Mouse (Mus musculus): ENCODE measurements around the gene Kank1. TPM values are rescaled to one million over a fixed set of nuclear protein-coding genes. Genes with fewer than 3 reads are reported as not detected.

Kank1 gene
- polyA plus RNA-seq, 1 experiment, result 6.3 TPM

- Histone ChIP-seq H3K4me1 (ENCODE audit: control insufficient read depth, insufficient read depth, insufficient read length, low read length) (no peaks in the 10 kb centered on the region), H3K36me3 (ENCODE audit: control insufficient read depth, insufficient read depth, low read length) (no peaks in the 10 kb centered on the region), H3K4me3 (ENCODE audit: low read depth, low read length) (no peak overlapping the region), H3K27me3 (ENCODE audit: control insufficient read depth, insufficient read depth, low read length) (no peaks in the 10 kb centered on the region), H3K27ac (ENCODE audit: insufficient read depth, low read depth, low read length) (no peak overlapping the region)
- TF ChIP-seq CTCF (IDR thresholded peaks at IDR 0.05; ENCODE audit: extremely low read depth, insufficient read length, insufficient replicate concordance, low read depth, low read length) (no peak), POLR2A (IDR thresholded peaks at IDR 0.05; ENCODE audit: low read depth, low read length) (no peak)
- 62% methylated on average over 12 of the region's 12 CpGs for WGBS
Observed at GRCm38 (mm10) chr19:25308763-25309162, 72.0 kb downstream of the Kank1 start.

- no peak overlapping the region for H3K27ac ChIP-seq (ENCODE audit: insufficient read depth, low read depth, low read length)
- no peak for TF ChIP-seq POLR2A (IDR thresholded peaks at IDR 0.05; ENCODE audit: low read depth, low read length)
- TF ChIP-seq CTCF (IDR thresholded peaks at IDR 0.05; ENCODE audit: extremely low read depth, insufficient read length, insufficient replicate concordance, low read depth, low read length), result no peak
- WGBS, result 72% methylated on average over 5 of the region's 5 CpGs
Observed at GRCm38 (mm10) chr19:25310989-25311388, 74.2 kb downstream of the Kank1 start.

GRCm38 (mm10) chr19:25311626-25312025 is 74.9 kb downstream of the Kank1 start:
- H3K4me1 ChIP-seq (ENCODE audit: control insufficient read depth, insufficient read depth, insufficient read length, low read length), result no peaks in the 10 kb centered on the region
- 72% methylated on average over 7 of the region's 7 CpGs for WGBS

More at GRCm38 (mm10) chr19:25310989-25311388, 74.2 kb downstream of the Kank1 start:
- no peak overlapping the region for H3K4me3 ChIP-seq (ENCODE audit: low read depth, low read length)
- H3K27me3 ChIP-seq (ENCODE audit: control insufficient read depth, insufficient read depth, low read length), result no peaks in the 10 kb centered on the region
- H3K4me1 ChIP-seq (ENCODE audit: control insufficient read depth, insufficient read depth, insufficient read length, low read length), result no peaks in the 10 kb centered on the region
- no peaks in the 10 kb centered on the region for H3K36me3 ChIP-seq (ENCODE audit: control insufficient read depth, insufficient read depth, low read length)

GRCm38 (mm10) chr19:25315458-25315889 is 78.7 kb downstream of the Kank1 start:
- TF ChIP-seq POLR2A (IDR thresholded peaks at IDR 0.05; ENCODE audit: low read depth, low read length), result no peak
- no peak for TF ChIP-seq CTCF (IDR thresholded peaks at IDR 0.05; ENCODE audit: extremely low read depth, insufficient read length, insufficient replicate concordance, low read depth, low read length)
- H3K36me3 ChIP-seq (ENCODE audit: control insufficient read depth, insufficient read depth, low read length), result no peaks in the 10 kb centered on the region
- H3K27me3 ChIP-seq (ENCODE audit: control insufficient read depth, insufficient read depth, low read length), result no peaks in the 10 kb centered on the region
- H3K4me3 ChIP-seq (ENCODE audit: low read depth, low read length), result no peak overlapping the region
- H3K27ac ChIP-seq (ENCODE audit: insufficient read depth, low read depth, low read length), result no peak overlapping the region
- H3K4me1 ChIP-seq (ENCODE audit: control insufficient read depth, insufficient read depth, insufficient read length, low read length), result no peaks in the 10 kb centered on the region
- 43% methylated on average over 14 of the region's 14 CpGs for WGBS

More at GRCm38 (mm10) chr19:25311626-25312025, 74.9 kb downstream of the Kank1 start:
- Histone ChIP-seq H3K27ac (ENCODE audit: insufficient read depth, low read depth, low read length) (no peak overlapping the region), H3K27me3 (ENCODE audit: control insufficient read depth, insufficient read depth, low read length) (no peaks in the 10 kb centered on the region), H3K4me3 (ENCODE audit: low read depth, low read length) (no peak overlapping the region), H3K36me3 (ENCODE audit: control insufficient read depth, insufficient read depth, low read length) (no peaks in the 10 kb centered on the region)
- no peak for TF ChIP-seq CTCF (IDR thresholded peaks at IDR 0.05; ENCODE audit: extremely low read depth, insufficient read length, insufficient replicate concordance, low read depth, low read length)
- TF ChIP-seq POLR2A (IDR thresholded peaks at IDR 0.05; ENCODE audit: low read depth, low read length), result no peak

GRCm38 (mm10) chr19:25315993-25316392 is 79.2 kb downstream of the Kank1 start:
- TF ChIP-seq CTCF (IDR thresholded peaks at IDR 0.05; ENCODE audit: extremely low read depth, insufficient read length, insufficient replicate concordance, low read depth, low read length) (no peak), POLR2A (IDR thresholded peaks at IDR 0.05; ENCODE audit: low read depth, low read length) (no peak)
- H3K27ac ChIP-seq (ENCODE audit: insufficient read depth, low read depth, low read length), result no peak overlapping the region
- H3K4me1 ChIP-seq (ENCODE audit: control insufficient read depth, insufficient read depth, insufficient read length, low read length), result no peaks in the 10 kb centered on the region
- no peaks in the 10 kb centered on the region for H3K27me3 ChIP-seq (ENCODE audit: control insufficient read depth, insufficient read depth, low read length)
- no peaks in the 10 kb centered on the region for H3K36me3 ChIP-seq (ENCODE audit: control insufficient read depth, insufficient read depth, low read length)
- 85% methylated on average over 5 of the region's 5 CpGs for WGBS
- no peak overlapping the region for H3K4me3 ChIP-seq (ENCODE audit: low read depth, low read length)

- Histone ChIP-seq H3K27me3 (ENCODE audit: control insufficient read depth, insufficient read depth, low read length) (no peaks in the 10 kb centered on the region), H3K4me1 (ENCODE audit: control insufficient read depth, insufficient read depth, insufficient read length, low read length) (no peaks in the 10 kb centered on the region; the same call in 1 of the 2 replicates), H3K36me3 (ENCODE audit: control insufficient read depth, insufficient read depth, low read length) (no peaks in the 10 kb centered on the region), H3K4me3 (ENCODE audit: low read depth, low read length) (no peak overlapping the region), H3K27ac (ENCODE audit: insufficient read depth, low read depth, low read length) (no peak overlapping the region)
- TF ChIP-seq POLR2A (IDR thresholded peaks at IDR 0.05; ENCODE audit: low read depth, low read length) (no peak), CTCF (IDR thresholded peaks at IDR 0.05; ENCODE audit: extremely low read depth, insufficient read length, insufficient replicate concordance, low read depth, low read length) (no peak)
- WGBS, result 64% methylated on average over 7 of the region's 7 CpGs
Observed at GRCm38 (mm10) chr19:25324265-25324664, 87.5 kb downstream of the Kank1 start.

GRCm38 (mm10) chr19:25325113-25326001 is 88.6 kb downstream of the Kank1 start:
- Histone ChIP-seq H3K27me3 (ENCODE audit: control insufficient read depth, insufficient read depth, low read length) (no peaks in the 10 kb centered on the region), H3K27ac (ENCODE audit: insufficient read depth, low read depth, low read length) (no peak overlapping the region), H3K4me3 (ENCODE audit: low read depth, low read length) (no peak overlapping the region), H3K4me1 (ENCODE audit: control insufficient read depth, insufficient read depth, insufficient read length, low read length) (no peaks in the 10 kb centered on the region; the same call in 1 of the 2 replicates), H3K36me3 (ENCODE audit: control insufficient read depth, insufficient read depth, low read length) (no peaks in the 10 kb centered on the region)
- 80% methylated on average over 9 of the region's 9 CpGs for WGBS
- TF ChIP-seq POLR2A (IDR thresholded peaks at IDR 0.05; ENCODE audit: low read depth, low read length) (no peak), CTCF (IDR thresholded peaks at IDR 0.05; ENCODE audit: extremely low read depth, insufficient read length, insufficient replicate concordance, low read depth, low read length) (no peak)
